Comparison of ENCODE assay signal across 14 mouse cellular contexts in genomic region chr1:57890903-57891267, GRCm38 (mm10).
DNase-seq lines count a peak whose midpoint lies in the region; ATAC-seq lines count a peak whose summit lies in the region.
"Had no signal": no experiment of that assay in that cellular context is flagged by ENCODE, and none has a peak within 500 bp of the region (broad histone marks: within the 10 kb centered on the region; RNA-seq: fewer than 3 reads in every experiment).

No protein-coding gene starts in this region.

- H3K9me3 ChIP-seq in heart, embryonic 12.5 days (replicated peaks): peaks cover 4% of the 10 kb centered on the region; the same call in 1 of the 2 replicates
- H3K9me3 ChIP-seq in kidney, embryonic 15.5 days (replicated peaks): no peaks in the 10 kb centered on the region
- H3K9me3 ChIP-seq in midbrain, embryonic 10.5 days (replicated peaks): no peaks in the 10 kb centered on the region
- no peaks in the 10 kb centered on the region for H3K9me3 ChIP-seq in midbrain, embryonic 13.5 days
- H3K9me3 ChIP-seq in stomach, embryonic 16.5 days (replicated peaks; ENCODE audit: control insufficient read depth, low read length): no peaks in the 10 kb centered on the region
- H3K9me3 ChIP-seq: hindbrain, embryonic 15.5 days; midbrain, embryonic 12.5 days; neural tube, embryonic 13.5 days had no signal

- peak overlapping the region; percentile 58 for H3K27ac ChIP-seq in heart, embryonic 12.5 days (ENCODE audit: poor library complexity, severe bottlenecking)
- H3K27ac ChIP-seq in kidney, embryonic 15.5 days: peak overlapping the region; percentile 74
- H3K27ac ChIP-seq in midbrain, embryonic 10.5 days (replicated peaks): 0 out of 2 replicates have a peak overlapping the region, but pooled peaks have one; percentile 23
- H3K27ac ChIP-seq in midbrain, embryonic 13.5 days: no peak overlapping the region
- peak overlapping the region; percentile 28 for H3K27ac ChIP-seq in stomach, embryonic 16.5 days (ENCODE audit: low read length)
- H3K27ac ChIP-seq: gastrocnemius, adult 2 months; hindbrain, embryonic 15.5 days; neural tube, embryonic 13.5 days had no signal

- peaks cover 22% of the 10 kb centered on the region for H3K4me1 ChIP-seq in heart, embryonic 12.5 days (replicated peaks)
- H3K4me1 ChIP-seq in kidney, embryonic 15.5 days: peaks cover 14% of the 10 kb centered on the region; the same call in 1 of the 2 replicates
- H3K4me1 ChIP-seq in midbrain, embryonic 10.5 days: peaks cover 17% of the 10 kb centered on the region
- peaks cover 19% of the 10 kb centered on the region for H3K4me1 ChIP-seq in midbrain, embryonic 13.5 days (replicated peaks)
- H3K4me1 ChIP-seq in stomach, embryonic 16.5 days (ENCODE audit: control insufficient read depth, insufficient read depth, low read length): peaks cover 6% of the 10 kb centered on the region; the same call in 1 of the 2 replicates

- H3K4me2 ChIP-seq in heart, embryonic 12.5 days: no peak overlapping the region
- H3K4me2 ChIP-seq in kidney, embryonic 15.5 days: no peak overlapping the region
- H3K4me2 ChIP-seq in midbrain, embryonic 13.5 days (replicated peaks): no peak overlapping the region
- no peak overlapping the region for H3K4me2 ChIP-seq in stomach, embryonic 16.5 days (ENCODE audit: low read depth, low read length)
- H3K4me2 ChIP-seq: hindbrain, embryonic 15.5 days; midbrain, embryonic 12.5 days; neural tube, embryonic 13.5 days had no signal

- intact Hi-C loops in heart, postnatal 10 days (cut with DNase I): no loop called here

- no peak for DNase-seq in heart, postnatal 10 days
- DNase-seq in kidney, postnatal 14 days: no peak
- no peak for DNase-seq in midbrain, embryonic 10.5 days (ENCODE audit: low spot score)
- DNase-seq: adrenal gland, postnatal 25 days; gastrocnemius, adult 2 months; thymus, postnatal 36 days had no signal

- H3K36me3 ChIP-seq in heart, embryonic 12.5 days: peaks cover 17% of the 10 kb centered on the region
- H3K36me3 ChIP-seq in kidney, embryonic 15.5 days: peaks cover 11% of the 10 kb centered on the region
- no peaks in the 10 kb centered on the region for H3K36me3 ChIP-seq in midbrain, embryonic 10.5 days
- peaks cover 10% of the 10 kb centered on the region for H3K36me3 ChIP-seq in midbrain, embryonic 13.5 days
- H3K36me3 ChIP-seq in stomach, embryonic 16.5 days (ENCODE audit: control insufficient read depth, insufficient read depth, low read length): no peaks in the 10 kb centered on the region; the same call in 1 of the 2 replicates

- 70% methylated on average over 8 of the region's 8 CpGs for WGBS in heart, embryonic 12.5 days
- 81% methylated on average over 8 of the region's 8 CpGs for WGBS in kidney, embryonic 15.5 days
- WGBS in midbrain, embryonic 10.5 days: 74% methylated on average over 8 of the region's 8 CpGs
- 67% methylated on average over 8 of the region's 8 CpGs for whole genome bisulfite sequencing in midbrain, embryonic 13.5 days
- 61% methylated on average over 8 of the region's 8 CpGs for WGBS in stomach, embryonic 16.5 days

- no peaks in the 10 kb centered on the region for H3K27me3 ChIP-seq in heart, embryonic 12.5 days (replicated peaks)
- H3K27me3 ChIP-seq in kidney, embryonic 15.5 days: no peaks in the 10 kb centered on the region
- no peaks in the 10 kb centered on the region for H3K27me3 ChIP-seq in midbrain, embryonic 10.5 days (ENCODE audit: low read depth, poor library complexity, severe bottlenecking)
- H3K27me3 ChIP-seq in midbrain, embryonic 13.5 days: no peaks in the 10 kb centered on the region
- no peaks in the 10 kb centered on the region for H3K27me3 ChIP-seq in stomach, embryonic 16.5 days (ENCODE audit: control insufficient read depth, insufficient read depth, low read length)
- H3K27me3 ChIP-seq: hindbrain, embryonic 15.5 days; midbrain, embryonic 12.5 days; neural tube, embryonic 13.5 days had no signal

- H3K9ac ChIP-seq in heart, embryonic 12.5 days: no peak overlapping the region
- no peak overlapping the region for H3K9ac ChIP-seq in kidney, embryonic 15.5 days
- H3K9ac ChIP-seq in midbrain, embryonic 13.5 days (replicated peaks): no peak overlapping the region
- no peak overlapping the region for H3K9ac ChIP-seq in stomach, embryonic 16.5 days (ENCODE audit: low read length)
- H3K9ac ChIP-seq: hindbrain, embryonic 15.5 days; midbrain, embryonic 12.5 days; neural tube, embryonic 13.5 days had no signal

- ATAC-seq in heart, embryonic 12.5 days (ENCODE audit: insufficient number of reproducible peaks, low FRiP score): no peak
- ATAC-seq in kidney, embryonic 15.5 days (replicated peaks; ENCODE audit: low FRiP score): no peak
- ATAC-seq in midbrain, embryonic 13.5 days: no peak
- ATAC-seq in stomach, embryonic 16.5 days (ENCODE audit: insufficient read depth, low FRiP score): peak; percentile 47; the same call in 1 of the 2 replicates
- ATAC-seq: CD4-positive, CD25-positive, alpha-beta regulatory T cell, adult 4 months had no signal

- H3K4me3 ChIP-seq in heart, embryonic 12.5 days: no peak overlapping the region
- no peak overlapping the region for H3K4me3 ChIP-seq in kidney, embryonic 15.5 days (replicated peaks)
- H3K4me3 ChIP-seq in midbrain, embryonic 10.5 days: no peak overlapping the region
- no peak overlapping the region for H3K4me3 ChIP-seq in midbrain, embryonic 13.5 days (replicated peaks)
- no peak overlapping the region for H3K4me3 ChIP-seq in stomach, embryonic 16.5 days (replicated peaks; ENCODE audit: low read length)
- H3K4me3 ChIP-seq: gastrocnemius, adult 2 months; hindbrain, embryonic 15.5 days; midbrain, embryonic 12.5 days; neural tube, embryonic 13.5 days had no signal
